Mouse (Mus musculus) embryonic facial prominence, embryonic 14.5 days (tissue): Measurements from ENCODE around the gene Limch1. TPM values are rescaled to one million over a fixed set of nuclear protein-coding genes. Genes with fewer than 3 reads are reported as not detected.

Experiments
- ATAC-seq: fragments of 200-750 bp; cut with Nextera tagmentation; 2 replicates; pipeline ENCODE4 v1.8.0; 2017; ENCODE audit warnings: low read depth, moderate number of reproducible peaks, moderate TSS enrichment
- DNase-seq: peaks from one replicate; pipeline ENCODE4 v3.0.0-alpha.2; 2015; ENCODE audit warnings: low spot score
- H3K27ac ChIP-seq: fragments of 300-500 bp; sonication (generic); replicated peaks from 2 replicates; pipeline ENCODE4 v1.5.1; 2014; ENCODE audit warnings: low read depth, mild to moderate bottlenecking, low read length, moderate library complexity
- H3K27me3 ChIP-seq: fragments of 300-500 bp; sonication (generic); replicated peaks from 2 replicates; pipeline ENCODE4 v1.6.1; 2014; ENCODE audit warnings: low read length; ENCODE audit not compliant: control insufficient read depth, insufficient read depth
- H3K36me3 ChIP-seq: fragments of 300-500 bp; sonication (generic); 2 replicates; pipeline ENCODE4 v1.6.1; 2014; ENCODE audit warnings: low read length, mixed read lengths; ENCODE audit not compliant: control insufficient read depth, insufficient read depth
- H3K4me1 ChIP-seq: fragments of 300-500 bp; sonication (generic); 2 replicates; pipeline ENCODE4 v1.6.1; 2014; ENCODE audit warnings: antibody characterized with exemption, low read length; ENCODE audit not compliant: control insufficient read depth, insufficient read depth
- H3K4me2 ChIP-seq: fragments of 300-500 bp; sonication (generic); 2 replicates; pipeline ENCODE4 v1.6.1; 2014; ENCODE audit warnings: low read depth, mild to moderate bottlenecking, low read length, moderate library complexity, mixed read lengths
- H3K4me3 ChIP-seq: fragments of 300-500 bp; sonication (generic); 2 replicates; pipeline ENCODE4 v1.5.1; 2014; ENCODE audit warnings: low read depth, mild to moderate bottlenecking, low read length
- H3K9ac ChIP-seq: fragments of 300-500 bp; sonication (generic); 2 replicates; pipeline ENCODE4 v1.6.1; 2014; ENCODE audit warnings: low read depth, mild to moderate bottlenecking, low read length, moderate library complexity, mixed read lengths
- H3K9me3 ChIP-seq: fragments of 300-500 bp; sonication (generic); 2 replicates; pipeline ENCODE4 v1.6.1; 2016; ENCODE audit warnings: low read length; ENCODE audit not compliant: control insufficient read depth
- WGBS: fragments of 180-500 bp; shearing (Covaris S2); extraction: QIAGEN DNeasy Blood & Tissue Kit; methylation state at CpG from one replicate; pipeline ENCODE4 v1.1.7; 2014; 5-methylcytosine and 5-hydroxymethylcytosine counted together
- polyA plus RNA-seq: library from polyadenylated mRNA; unstranded; fragments of >200 nt; fragmentation: Nextera tagmentation; extraction: Ambion mirVana; gene quantifications from 2 replicates; pipeline ENCODE4 v1.2.1, GENCODE M21; 2014

Limch1 gene
- polyA plus RNA-seq, 1 experiment from 2014 or later = 71.1 TPM

DNA sequence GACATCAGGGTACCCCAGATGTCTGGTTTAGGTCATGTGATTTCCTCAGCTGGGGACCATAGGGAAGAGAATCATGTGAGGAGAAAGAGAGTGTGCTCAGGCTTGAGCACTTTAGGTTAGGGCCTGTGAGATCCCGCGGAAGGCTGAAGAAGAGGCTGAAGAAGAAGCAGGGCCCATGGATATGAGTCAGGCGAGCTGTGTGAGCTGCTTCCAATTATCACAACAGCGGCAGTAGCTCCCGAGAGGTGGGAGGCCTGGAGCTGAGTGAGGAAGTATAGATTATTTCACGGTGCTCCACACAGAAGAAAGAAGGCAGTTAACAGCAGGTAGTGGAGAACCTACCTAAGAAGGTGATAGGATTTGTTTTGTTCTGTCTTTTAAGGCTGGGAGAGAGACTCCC lies 18.5 kb downstream of the Limch1 start:
- Histone ChIP-seq H3K9ac (no peak overlapping the region), H3K4me1 (peaks cover 10% of the 10 kb centered on the region; the same call in 1 of the 2 replicates), H3K36me3 (no peaks in the 10 kb centered on the region), H3K9me3 (no peaks in the 10 kb centered on the region), H3K27ac (no peak overlapping the region), H3K4me2 (no peak overlapping the region), H3K4me3 (no peak overlapping the region), H3K27me3 (no peaks in the 10 kb centered on the region)
- WGBS = 55% methylated on average over 6 of the region's 6 CpGs
- DNase-seq = no peak
- no peak for ATAC-seq

- DNase-seq = no peak
- Histone ChIP-seq H3K4me2 (no peak overlapping the region), H3K36me3 (no peaks in the 10 kb centered on the region), H3K4me3 (no peak overlapping the region), H3K27ac (no peak overlapping the region), H3K9ac (no peak overlapping the region), H3K27me3 (no peaks in the 10 kb centered on the region), H3K9me3 (no peaks in the 10 kb centered on the region), H3K4me1 (peaks cover 10% of the 10 kb centered on the region)
- 61% methylated on average over 2 of the region's 2 CpGs for WGBS
- no peak for ATAC-seq
Measured at GRCm38 (mm10) chr5:66765911-66766310, 20.3 kb downstream of the Limch1 start.

- ATAC-seq (0 out of 2 replicates have a peak, but pooled peaks have one; percentile 10), DNase-seq (peak; percentile 73)
- WGBS = 13% methylated on average over 4 of the region's 4 CpGs
- H3K36me3 ChIP-seq = no peaks in the 10 kb centered on the region
- H3K27ac ChIP-seq = 0 out of 2 replicates have a peak overlapping the region, but pooled peaks have one; percentile 4
- H3K4me1 ChIP-seq = peaks cover 17% of the 10 kb centered on the region
- H3K4me2 ChIP-seq = no peak overlapping the region
- H3K9ac ChIP-seq = no peak overlapping the region
- H3K4me3 ChIP-seq = no peak overlapping the region
- H3K27me3 ChIP-seq = no peaks in the 10 kb centered on the region
- no peaks in the 10 kb centered on the region for H3K9me3 ChIP-seq
Measured at GRCm38 (mm10) chr5:66768034-66768433, 22.4 kb downstream of the Limch1 start.

GRCm38 (mm10) chr5:66769070-66769469 lies 23.4 kb downstream of the Limch1 start:
- Histone ChIP-seq H3K27ac (no peak overlapping the region), H3K4me1 (peaks cover 21% of the 10 kb centered on the region), H3K27me3 (no peaks in the 10 kb centered on the region), H3K4me2 (no peak overlapping the region), H3K36me3 (no peaks in the 10 kb centered on the region), H3K9ac (no peak overlapping the region), H3K9me3 (no peaks in the 10 kb centered on the region), H3K4me3 (no peak overlapping the region)
- no peak for ATAC-seq
- 64% methylated on average over 4 of the region's 4 CpGs for WGBS
- DNase-seq = no peak

DNA sequence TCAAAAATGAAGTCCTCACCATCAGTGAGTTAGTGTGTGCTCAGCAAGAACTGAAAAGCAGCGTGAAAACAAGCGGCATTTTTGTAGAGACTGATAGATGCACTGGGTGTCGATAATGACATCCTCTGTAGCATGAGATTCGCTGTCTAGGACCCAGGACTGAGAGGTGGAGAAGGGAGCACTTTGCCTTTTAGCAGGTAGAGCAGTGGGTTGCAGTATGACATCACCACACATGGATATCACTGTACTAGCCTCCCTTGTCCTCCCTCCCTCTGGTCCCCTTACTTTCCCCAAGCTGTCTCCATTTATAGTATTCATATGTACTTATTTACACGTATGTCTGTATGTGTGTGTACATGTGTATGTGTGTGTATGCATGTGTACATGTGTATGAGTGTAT lies 23.9 kb downstream of the Limch1 start:
- H3K4me2 ChIP-seq = no peak overlapping the region
- no peak for DNase-seq

DNA sequence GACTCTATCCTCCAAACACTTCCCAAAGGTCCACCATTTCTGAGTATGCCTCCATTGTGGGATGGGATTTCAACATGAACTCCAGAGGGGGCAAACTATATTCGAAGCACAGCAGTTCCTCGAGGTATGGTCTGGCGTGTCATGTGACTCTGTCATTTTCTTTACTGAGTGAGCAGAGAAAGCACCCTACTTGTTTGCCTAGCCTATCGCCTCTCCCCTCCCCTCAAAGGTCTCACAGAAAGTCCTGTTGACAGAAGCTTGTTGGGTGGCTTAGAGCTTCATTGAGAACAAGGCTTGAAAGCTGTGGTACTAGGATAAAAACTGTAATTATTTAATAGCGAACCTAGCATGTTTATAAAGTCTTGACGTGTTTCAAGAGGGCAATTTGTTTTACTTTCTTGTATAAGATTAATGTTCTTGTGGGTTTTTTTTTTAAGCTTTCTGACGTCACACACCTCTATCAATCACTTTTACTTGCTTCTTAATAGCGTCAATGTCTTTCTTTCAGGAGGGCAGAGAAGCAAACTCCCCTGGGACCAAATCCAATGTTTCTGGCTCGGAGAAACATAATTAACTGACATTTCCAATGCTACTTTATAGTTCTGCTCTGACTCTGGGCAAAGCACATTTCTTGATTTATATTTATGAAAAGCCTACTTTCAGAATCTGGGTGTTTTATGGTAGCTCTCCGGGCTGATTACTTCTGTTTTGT lies 32.5 kb downstream of the Limch1 start:
- no peak overlapping the region for H3K27ac ChIP-seq
- H3K36me3 ChIP-seq = no peaks in the 10 kb centered on the region
- no peak overlapping the region for H3K4me2 ChIP-seq
- DNase-seq (no peak), ATAC-seq (no peak)
- 0 out of 2 replicates have a peak, but pooled peaks cover 3% of the 10 kb centered on the region for H3K9me3 ChIP-seq
- WGBS = 68% methylated on average over 10 of the region's 10 CpGs
- peaks cover 9% of the 10 kb centered on the region; the same call in 1 of the 2 replicates for H3K4me1 ChIP-seq
- H3K27me3 ChIP-seq = no peaks in the 10 kb centered on the region
- H3K4me3 ChIP-seq = no peak overlapping the region
- no peak overlapping the region for H3K9ac ChIP-seq

More for the DNA sequence above, 23.9 kb downstream of the Limch1 start:
- Histone ChIP-seq H3K4me1 (peaks cover 23% of the 10 kb centered on the region), H3K9ac (no peak overlapping the region), H3K4me3 (no peak overlapping the region), H3K27me3 (no peaks in the 10 kb centered on the region), H3K9me3 (no peaks in the 10 kb centered on the region), H3K27ac (no peak overlapping the region), H3K36me3 (no peaks in the 10 kb centered on the region)
- no peak for ATAC-seq
- 93% methylated on average over 5 of the region's 5 CpGs for WGBS

DNA sequence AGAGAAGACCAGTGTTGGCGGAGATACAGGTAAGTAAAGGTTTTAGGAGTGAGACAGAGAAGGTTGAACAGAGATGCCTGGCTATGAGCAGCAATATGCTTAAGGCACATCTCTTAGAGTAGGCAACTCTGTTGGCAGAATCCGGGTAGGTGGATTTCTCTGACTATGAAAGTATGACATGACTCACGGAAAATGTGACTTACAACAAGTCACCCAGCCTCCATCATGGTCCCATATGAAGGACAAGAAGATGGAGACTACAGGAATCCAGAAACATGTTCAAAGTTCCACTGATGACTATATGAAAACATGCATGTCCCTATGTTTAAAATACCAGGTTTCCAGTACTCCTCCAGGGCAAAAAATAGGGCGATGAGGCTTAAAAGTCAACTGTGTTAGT lies 34.7 kb downstream of the Limch1 start:
- H3K4me3 ChIP-seq = no peak overlapping the region
- 92% methylated on average over 4 of the region's 4 CpGs for WGBS
- ATAC-seq (no peak), DNase-seq (no peak)
- no peaks in the 10 kb centered on the region; the same call in 1 of the 2 replicates for H3K4me1 ChIP-seq
- H3K27me3 ChIP-seq = no peaks in the 10 kb centered on the region
- H3K27ac ChIP-seq = no peak overlapping the region
- no peak overlapping the region for H3K4me2 ChIP-seq
- no peaks in the 10 kb centered on the region for H3K36me3 ChIP-seq
- H3K9me3 ChIP-seq = 0 out of 2 replicates have a peak, but pooled peaks cover 3% of the 10 kb centered on the region
- no peak overlapping the region for H3K9ac ChIP-seq

GRCm38 (mm10) chr5:66781507-66781906 lies 35.9 kb downstream of the Limch1 start:
- Histone ChIP-seq H3K4me3 (no peak overlapping the region), H3K9me3 (0 out of 2 replicates have a peak, but pooled peaks cover 3% of the 10 kb centered on the region), H3K4me2 (no peak overlapping the region), H3K27me3 (no peaks in the 10 kb centered on the region), H3K9ac (no peak overlapping the region), H3K36me3 (no peaks in the 10 kb centered on the region), H3K27ac (no peak overlapping the region), H3K4me1 (peaks cover 5% of the 10 kb centered on the region)
- DNase-seq (no peak), ATAC-seq (no peak)
- WGBS = 97% methylated on average over 1 of the region's 1 CpGs

DNA sequence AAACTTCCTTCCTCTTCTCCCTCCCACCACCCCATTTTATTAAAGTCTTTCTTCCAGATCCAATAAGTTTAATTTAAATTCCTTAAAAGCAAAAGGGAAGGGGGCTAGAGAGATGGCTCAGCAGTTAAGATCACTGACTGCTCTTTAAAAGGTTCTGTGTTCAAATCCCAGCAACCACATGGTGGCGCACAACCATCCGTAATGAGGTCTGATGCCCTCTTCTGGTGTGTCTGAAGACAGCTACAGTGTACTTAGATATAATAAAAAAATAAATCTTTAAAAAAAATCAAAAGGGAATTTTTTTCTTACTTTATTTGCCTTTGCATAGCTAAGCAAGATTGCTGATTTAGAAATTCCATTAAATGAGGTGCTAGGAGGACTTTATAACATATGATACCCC lies 37.2 kb downstream of the Limch1 start:
- Histone ChIP-seq H3K4me1 (peaks cover 5% of the 10 kb centered on the region), H3K27me3 (no peaks in the 10 kb centered on the region), H3K4me3 (no peak overlapping the region), H3K9me3 (0 out of 2 replicates have a peak, but pooled peaks cover 3% of the 10 kb centered on the region), H3K27ac (no peak overlapping the region), H3K4me2 (no peak overlapping the region), H3K36me3 (no peaks in the 10 kb centered on the region), H3K9ac (no peak overlapping the region)
- DNase-seq = no peak
- no peak for ATAC-seq
- 93% methylated on average over 2 of the region's 2 CpGs for WGBS
